Mouse (Mus musculus) ovary, adult 2 months (tissue): ENCODE data around the gene Gm5934. TPM values are rescaled to one million over a fixed set of nuclear protein-coding genes. Genes with fewer than 3 reads are reported as not detected.

ENCODE experiments used
- polyA plus RNA-seq: library from polyadenylated mRNA; depleted of rRNA; stranded (reverse); fragments of >200 nt; gene quantifications from 2 replicates; pipeline ENCODE4 v1.2.3, GENCODE M21; 2012; rRNA removed

The Gm5934 gene
- not detected in 2 replicates for polyA plus RNA-seq

DNA sequence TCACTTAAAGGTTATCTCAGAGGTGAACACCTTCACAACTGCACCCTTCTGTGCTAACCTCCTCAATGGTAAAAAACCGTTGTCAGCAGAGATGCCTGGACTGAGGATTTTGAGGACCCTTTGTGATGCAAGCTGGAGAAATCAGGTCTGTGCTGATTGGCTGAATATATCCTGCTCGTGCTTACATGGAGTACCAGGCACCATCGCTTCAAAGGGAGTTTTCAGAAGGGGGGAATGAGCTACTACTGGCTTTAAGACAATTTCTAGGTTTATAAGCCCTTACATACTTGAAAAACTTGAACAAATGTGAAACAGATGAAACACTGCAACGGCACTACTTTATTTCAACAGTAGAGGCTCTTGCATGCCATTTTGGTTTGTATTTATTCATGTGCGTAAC lies at the start of gene Gm5934:
Gene Gm5934 (minus strand): TSS at position 101 of the 400 bp plus-strand sequence.

Other genes starting within 250 kb of the Gm5934 start
- not detected in 2 replicates for gene Gm4297, start 74.1 kb upstream of the Gm5934 start, polyA plus RNA-seq